Mouse (Mus musculus) small intestine, adult 2 months (tissue): ENCODE measurements around the gene Acsm3.

Experiments used
- CTCF ChIP-seq: fragments of 200-500 bp; IDR thresholded peaks from 2 replicates; pipeline ENCODE4 v1.5.1; 2012; ENCODE audit warnings: low read depth, mild to moderate bottlenecking, control low read depth, inconsistent platforms, low read length, moderate library complexity, mixed read lengths; ENCODE audit not compliant: insufficient replicate concordance, insufficient read length; ENCODE audit errors: extremely low read depth
- POLR2A ChIP-seq: fragments of 200-500 bp; IDR thresholded peaks from 2 replicates; pipeline ENCODE4 v1.6.1; 2012; ENCODE audit warnings: low read depth, mild to moderate bottlenecking, control low read depth, inconsistent platforms, low read length, moderate library complexity

DNA sequence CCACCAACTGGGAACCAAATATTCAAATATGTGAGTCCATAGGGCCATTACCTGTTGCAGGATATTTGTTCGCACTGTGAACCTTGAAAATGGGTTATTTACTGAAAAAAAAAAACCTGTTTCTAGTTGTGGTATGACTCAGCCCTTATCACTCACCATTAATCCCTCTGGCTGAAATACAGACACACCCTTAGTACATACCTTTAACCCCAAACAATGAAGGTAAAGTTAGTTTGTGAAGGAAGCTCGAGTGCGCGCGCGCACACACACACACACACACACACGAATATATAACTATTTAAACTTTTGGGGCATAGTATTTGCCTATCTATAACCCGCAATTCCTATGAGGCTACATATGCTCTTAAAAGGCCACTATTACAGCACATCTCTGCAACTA is 9.2 kb downstream of the Acsm3 start:
- no peak for TF ChIP-seq CTCF
- no peak for TF ChIP-seq POLR2A
